Mouse (Mus musculus): Measurements from ENCODE around the gene Rmi2. TPM values are rescaled to one million over a fixed set of nuclear protein-coding genes. Genes with fewer than 3 reads are reported as not detected.

Gene Rmi2
- polyA plus RNA-seq, 1 experiment from 2014 or later: 2.5 TPM

- DNase-seq (ENCODE audit: low spot score): no peak
- Histone ChIP-seq H3K27ac (no peak overlapping the region), H3K4me1 (replicated peaks) (peaks cover 5% of the 10 kb centered on the region; the same call in 1 of the 2 replicates), H3K9me3 (no peaks in the 10 kb centered on the region), H3K36me3 (no peaks in the 10 kb centered on the region), H3K27me3 (ENCODE audit: insufficient read depth, poor library complexity, severe bottlenecking) (no peaks in the 10 kb centered on the region), H3K4me3 (no peak overlapping the region)
- 95% methylated on average over 1 of the region's 1 CpGs for WGBS
These were observed 24.5 kb upstream of the Rmi2 start for GRCm38 (mm10) chr16:10810376-10810775.

GRCm38 (mm10) chr16:10812865-10813371 is 21.9 kb upstream of the Rmi2 start, which contains the start of gene Gm11172:
Gm11172 (plus strand) TSS chr16:10812915.
- H3K4me1 ChIP-seq (replicated peaks): no peaks in the 10 kb centered on the region
- no peaks in the 10 kb centered on the region for H3K9me3 ChIP-seq
- no peaks in the 10 kb centered on the region for H3K36me3 ChIP-seq
- H3K27ac ChIP-seq: no peak within 1 kb of the TSS
- no peaks in the 10 kb centered on the region for H3K27me3 ChIP-seq (ENCODE audit: insufficient read depth, poor library complexity, severe bottlenecking)
- no peak within 1 kb of the TSS for H3K4me3 ChIP-seq
- DNase-seq (ENCODE audit: low spot score): no peak
- 92% methylated on average over 2 of the region's 2 CpGs for WGBS

- Histone ChIP-seq H3K9me3 (no peaks in the 10 kb centered on the region), H3K27me3 (ENCODE audit: insufficient read depth, poor library complexity, severe bottlenecking) (no peaks in the 10 kb centered on the region), H3K4me1 (replicated peaks) (no peaks in the 10 kb centered on the region), H3K4me3 (no peak overlapping the region), H3K27ac (no peak overlapping the region), H3K36me3 (no peaks in the 10 kb centered on the region)
- no peak for DNase-seq (ENCODE audit: low spot score)
- 81% methylated on average over 4 of the region's 4 CpGs for WGBS
These were observed 21.1 kb upstream of the Rmi2 start for GRCm38 (mm10) chr16:10813726-10814125.

- Histone ChIP-seq H3K27ac (no peak overlapping the region), H3K4me3 (no peak overlapping the region), H3K36me3 (no peaks in the 10 kb centered on the region), H3K4me1 (replicated peaks) (no peaks in the 10 kb centered on the region), H3K9me3 (no peaks in the 10 kb centered on the region), H3K27me3 (ENCODE audit: insufficient read depth, poor library complexity, severe bottlenecking) (no peaks in the 10 kb centered on the region)
- 88% methylated on average over 4 of the region's 4 CpGs for WGBS
- no peak for DNase-seq (ENCODE audit: low spot score)
These were observed 20.0 kb upstream of the Rmi2 start for GRCm38 (mm10) chr16:10814864-10815263.

GRCm38 (mm10) chr16:10818579-10819135 is 16.2 kb upstream of the Rmi2 start:
- H3K4me3 ChIP-seq: no peak overlapping the region
- no peak for DNase-seq (ENCODE audit: low spot score)
- H3K9me3 ChIP-seq: no peaks in the 10 kb centered on the region
- H3K27me3 ChIP-seq (ENCODE audit: insufficient read depth, poor library complexity, severe bottlenecking): no peaks in the 10 kb centered on the region
- H3K4me1 ChIP-seq (replicated peaks): no peaks in the 10 kb centered on the region
- no peaks in the 10 kb centered on the region for H3K36me3 ChIP-seq
- H3K27ac ChIP-seq: no peak overlapping the region
- 81% methylated on average over 4 of the region's 4 CpGs for WGBS

- H3K4me1 ChIP-seq (replicated peaks): no peaks in the 10 kb centered on the region
- WGBS: 79% methylated on average over 3 of the region's 3 CpGs
- H3K36me3 ChIP-seq: no peaks in the 10 kb centered on the region
- no peaks in the 10 kb centered on the region for H3K9me3 ChIP-seq
- no peak overlapping the region for H3K27ac ChIP-seq
- no peaks in the 10 kb centered on the region for H3K27me3 ChIP-seq (ENCODE audit: insufficient read depth, poor library complexity, severe bottlenecking)
- no peak for DNase-seq (ENCODE audit: low spot score)
- H3K4me3 ChIP-seq: no peak overlapping the region
These were observed 14.9 kb upstream of the Rmi2 start for GRCm38 (mm10) chr16:10819966-10820365.

- no peaks in the 10 kb centered on the region for H3K4me1 ChIP-seq (replicated peaks)
- no peaks in the 10 kb centered on the region for H3K9me3 ChIP-seq
- no peak for DNase-seq (ENCODE audit: low spot score)
- no peaks in the 10 kb centered on the region for H3K27me3 ChIP-seq (ENCODE audit: insufficient read depth, poor library complexity, severe bottlenecking)
- no peak overlapping the region for H3K4me3 ChIP-seq
- 77% methylated on average over 4 of the region's 4 CpGs for WGBS
- H3K36me3 ChIP-seq: no peaks in the 10 kb centered on the region
- H3K27ac ChIP-seq: no peak overlapping the region
These were observed 13.5 kb upstream of the Rmi2 start for GRCm38 (mm10) chr16:10821387-10821786.

- no peaks in the 10 kb centered on the region for H3K4me1 ChIP-seq (replicated peaks)
- H3K9me3 ChIP-seq: no peaks in the 10 kb centered on the region
- no peak overlapping the region for H3K27ac ChIP-seq
- H3K36me3 ChIP-seq: no peaks in the 10 kb centered on the region
- WGBS: 80% methylated on average over 1 of the region's 1 CpGs
- H3K4me3 ChIP-seq: no peak overlapping the region
- no peaks in the 10 kb centered on the region for H3K27me3 ChIP-seq (ENCODE audit: insufficient read depth, poor library complexity, severe bottlenecking)
- DNase-seq (ENCODE audit: low spot score): no peak
These were observed 10.3 kb upstream of the Rmi2 start for GRCm38 (mm10) chr16:10824536-10824935.

GRCm38 (mm10) chr16:10825840-10826239 is 9.0 kb upstream of the Rmi2 start:
- no peak overlapping the region for H3K27ac ChIP-seq
- no peaks in the 10 kb centered on the region for H3K9me3 ChIP-seq
- no peak for DNase-seq (ENCODE audit: low spot score)
- no peaks in the 10 kb centered on the region for H3K4me1 ChIP-seq (replicated peaks)
- no peak overlapping the region for H3K4me3 ChIP-seq
- 89% methylated on average over 4 of the region's 4 CpGs for WGBS
- H3K27me3 ChIP-seq (ENCODE audit: insufficient read depth, poor library complexity, severe bottlenecking): no peaks in the 10 kb centered on the region
- H3K36me3 ChIP-seq: no peaks in the 10 kb centered on the region

- no peaks in the 10 kb centered on the region for H3K27me3 ChIP-seq (ENCODE audit: insufficient read depth, poor library complexity, severe bottlenecking)
- H3K9me3 ChIP-seq: no peaks in the 10 kb centered on the region
- H3K36me3 ChIP-seq: no peaks in the 10 kb centered on the region
- H3K4me3 ChIP-seq: no peak overlapping the region
- H3K27ac ChIP-seq: no peak overlapping the region
- no peak for DNase-seq (ENCODE audit: low spot score)
- WGBS: 90% methylated on average over 9 of the region's 9 CpGs
- no peaks in the 10 kb centered on the region for H3K4me1 ChIP-seq (replicated peaks)
These were observed 7.6 kb upstream of the Rmi2 start for GRCm38 (mm10) chr16:10827269-10827668.

- Histone ChIP-seq H3K4me3 (no peak overlapping the region), H3K27ac (no peak overlapping the region), H3K27me3 (ENCODE audit: insufficient read depth, poor library complexity, severe bottlenecking) (no peaks in the 10 kb centered on the region), H3K9me3 (no peaks in the 10 kb centered on the region), H3K4me1 (replicated peaks) (no peaks in the 10 kb centered on the region), H3K36me3 (no peaks in the 10 kb centered on the region)
- DNase-seq (ENCODE audit: low spot score): no peak
- 84% methylated on average over 7 of the region's 7 CpGs for WGBS
These were observed 6.9 kb upstream of the Rmi2 start for GRCm38 (mm10) chr16:10827766-10828460.

- peaks cover 3% of the 10 kb centered on the region; the same call in 1 of the 2 replicates for H3K27me3 ChIP-seq (ENCODE audit: insufficient read depth, poor library complexity, severe bottlenecking)
- no peak for DNase-seq (ENCODE audit: low spot score)
- H3K36me3 ChIP-seq: no peaks in the 10 kb centered on the region
- H3K27ac ChIP-seq: no peak overlapping the region
- 83% methylated on average over 4 of the region's 4 CpGs for WGBS
- H3K4me3 ChIP-seq: no peak overlapping the region
- no peaks in the 10 kb centered on the region for H3K4me1 ChIP-seq (replicated peaks)
- no peaks in the 10 kb centered on the region for H3K9me3 ChIP-seq
These were observed 6.4 kb upstream of the Rmi2 start for GRCm38 (mm10) chr16:10828461-10828805.

- peaks cover under 1% of the 10 kb centered on the region; the same call in 1 of the 2 replicates for H3K36me3 ChIP-seq
- no peaks in the 10 kb centered on the region for H3K9me3 ChIP-seq
- WGBS: 10% methylated on average over 12 of the region's 12 CpGs
- peaks cover 35% of the 10 kb centered on the region for H3K4me1 ChIP-seq (replicated peaks)
- DNase-seq (ENCODE audit: low spot score): no peak
- H3K27ac ChIP-seq: peak overlapping the region; percentile 95
- peak overlapping the region; percentile 91 for H3K4me3 ChIP-seq
- H3K27me3 ChIP-seq (ENCODE audit: insufficient read depth, poor library complexity, severe bottlenecking): peaks cover 11% of the 10 kb centered on the region
These were observed 333 bp upstream of the Rmi2 start for GRCm38 (mm10) chr16:10834542-10834910.
